Mouse (Mus musculus): ENCODE results near the gene B4galnt3.

GRCm38 (mm10) chr6:120252741-120253140 lies 41.6 kb downstream of the B4galnt3 start:
- TF ChIP-seq MYOG (IDR thresholded peaks at IDR 0.05; ENCODE audit: control insufficient read depth in 1 of 3, insufficient read depth in 1 of 3, insufficient read length in 2 of 3, low read depth in 2 of 3): no peak
- no peak for TF ChIP-seq E2F4 (IDR thresholded peaks at IDR 0.05; ENCODE audit: insufficient read depth)
- no peak for TF ChIP-seq POLR2A (IDR thresholded peaks at IDR 0.05; ENCODE audit: insufficient read length, low read depth)
- no peak for TF ChIP-seq USF1 (IDR thresholded peaks at IDR 0.05; ENCODE audit: low read depth)
- no peak for TF ChIP-seq POLR2AphosphoS2 (IDR thresholded peaks at IDR 0.05; ENCODE audit: insufficient read length, low read depth)
- TF ChIP-seq MYOD1 (IDR thresholded peaks at IDR 0.05; ENCODE audit: control insufficient read depth in 1 of 3, insufficient read length in 2 of 3, low read depth in 2 of 3): no peak
- no peak for TF ChIP-seq SRF (IDR thresholded peaks at IDR 0.05; ENCODE audit: control insufficient read depth, insufficient read length, low read depth)
- TF ChIP-seq MAX (IDR thresholded peaks at IDR 0.05; ENCODE audit: low read depth): no peak
- no peak for TF ChIP-seq TCF3 (IDR thresholded peaks at IDR 0.05; ENCODE audit: insufficient read length, low read depth)
- no peak for TF ChIP-seq REST (IDR thresholded peaks at IDR 0.05; ENCODE audit: insufficient read depth, insufficient read length)
- TF ChIP-seq TCF12 (IDR thresholded peaks at IDR 0.05; ENCODE audit: insufficient read depth, poor library complexity, severe bottlenecking): no peak
